Mouse (Mus musculus) olfactory bulb, adult 2 months (tissue): ENCODE results near the gene Eif3k.

Experiments
- CTCF ChIP-seq: fragments of 200-500 bp; IDR thresholded peaks from 2 replicates; pipeline ENCODE4 v1.5.1; 2012; ENCODE audit warnings: low read depth, mild to moderate bottlenecking, low read length, moderate library complexity; ENCODE audit not compliant: insufficient read depth
- POLR2A ChIP-seq: fragments of 200-500 bp; IDR thresholded peaks from 2 replicates; pipeline ENCODE4 v1.6.1; 2012; ENCODE audit warnings: mild to moderate bottlenecking, low read depth, low read length, moderate library complexity; ENCODE audit not compliant: insufficient read depth

DNA sequence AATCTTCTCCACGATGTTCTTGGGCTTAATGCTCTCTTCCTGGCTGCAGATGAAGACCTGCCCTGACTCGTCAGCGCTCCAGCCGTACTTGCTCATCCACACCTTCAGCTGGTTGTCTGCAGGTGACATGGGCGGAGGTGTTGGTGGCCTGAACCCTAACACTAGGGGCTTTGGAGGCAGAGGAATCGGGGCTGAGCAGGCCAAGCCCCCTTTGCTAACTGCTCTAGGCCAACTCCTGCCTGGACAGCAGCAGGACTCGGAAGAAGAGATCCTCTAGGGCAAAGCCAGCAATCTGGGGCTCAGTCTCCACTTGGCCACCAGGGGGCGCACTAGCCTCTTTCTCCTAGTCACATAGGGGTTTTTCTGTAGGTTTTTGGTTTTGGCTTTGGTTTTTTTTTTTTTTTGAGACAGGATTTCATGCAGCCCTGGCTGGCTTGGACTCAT lies 9.1 kb downstream of the Eif3k start:
- no peak for TF ChIP-seq POLR2A
- peak; percentile 86 for TF ChIP-seq CTCF
